Mouse (Mus musculus) kidney, postnatal 0 days (tissue): ENCODE data around the gene Tbx6. TPM values are rescaled to one million over a fixed set of nuclear protein-coding genes. Genes with fewer than 3 reads are reported as not detected.

Experiments used
- ATAC-seq: fragments of 200-750 bp; cut with Nextera tagmentation; replicated peaks from 2 replicates; pipeline ENCODE4 v1.8.0; 2017; ENCODE audit warnings: low read depth, moderate number of reproducible peaks, moderate TSS enrichment, moderate library complexity; ENCODE audit not compliant: low FRiP score
- DNase-seq: peaks from one replicate; pipeline ENCODE4 v3.0.0-alpha.2; 2016; ENCODE audit warnings: low spot score
- H3K27ac ChIP-seq: fragments of 300-500 bp; sonication (generic); 2 replicates; pipeline ENCODE4 v1.5.1; 2014; ENCODE audit warnings: mild to moderate bottlenecking
- H3K27me3 ChIP-seq: fragments of 300-500 bp; sonication (generic); 2 replicates; pipeline ENCODE4 v1.6.1; 2014; ENCODE audit warnings: low read length, mixed read lengths; ENCODE audit not compliant: insufficient read depth
- H3K36me3 ChIP-seq: fragments of 300-500 bp; sonication (generic); 2 replicates; pipeline ENCODE4 v1.6.1; 2014; ENCODE audit warnings: low read length, mixed read lengths; ENCODE audit not compliant: insufficient read depth
- H3K4me1 ChIP-seq: fragments of 300-500 bp; sonication (generic); replicated peaks from 2 replicates; pipeline ENCODE4 v1.6.1; 2014; ENCODE audit warnings: antibody characterized with exemption, low read length, mixed read lengths; ENCODE audit not compliant: insufficient read depth
- H3K4me2 ChIP-seq: fragments of 300-500 bp; sonication (generic); 2 replicates; pipeline ENCODE4 v1.6.1; 2014; ENCODE audit warnings: mild to moderate bottlenecking, low read length, moderate library complexity, mixed read lengths
- H3K4me3 ChIP-seq: fragments of 300-500 bp; sonication (generic); replicated peaks from 2 replicates; pipeline ENCODE4 v1.5.1; 2014; ENCODE audit warnings: low read depth, low read length
- H3K9ac ChIP-seq: fragments of 300-500 bp; sonication (generic); 2 replicates; pipeline ENCODE4 v1.6.1; 2014; ENCODE audit warnings: low read depth, low read length
- H3K9me3 ChIP-seq: fragments of 300-500 bp; sonication (generic); replicated peaks from 2 replicates; pipeline ENCODE4 v1.6.1; 2016; ENCODE audit warnings: low read length, inconsistent platforms, mixed read lengths
- CTCF ChIP-seq: IDR thresholded peaks from 2 replicates; pipeline ENCODE4 v1.5.1; 2016; ENCODE audit warnings: antibody characterized with exemption, low read depth, mild to moderate bottlenecking, moderate library complexity
- WGBS: fragments of 180-500 bp; shearing (Covaris S2); extraction: QIAGEN DNeasy Blood & Tissue Kit; methylation state at CpG from one replicate; pipeline ENCODE4 v1.1.7; 2014; 5-methylcytosine and 5-hydroxymethylcytosine counted together
- polyA plus RNA-seq: library from polyadenylated mRNA; unstranded; fragments of >200 nt; fragmentation: Nextera tagmentation; extraction: Ambion mirVana; gene quantifications from 2 replicates; pipeline ENCODE4 v1.2.1, GENCODE M21; 2015

Gene Tbx6
- polyA plus RNA-seq, 1 experiment from 2014 or later: 0.21 TPM

DNA sequence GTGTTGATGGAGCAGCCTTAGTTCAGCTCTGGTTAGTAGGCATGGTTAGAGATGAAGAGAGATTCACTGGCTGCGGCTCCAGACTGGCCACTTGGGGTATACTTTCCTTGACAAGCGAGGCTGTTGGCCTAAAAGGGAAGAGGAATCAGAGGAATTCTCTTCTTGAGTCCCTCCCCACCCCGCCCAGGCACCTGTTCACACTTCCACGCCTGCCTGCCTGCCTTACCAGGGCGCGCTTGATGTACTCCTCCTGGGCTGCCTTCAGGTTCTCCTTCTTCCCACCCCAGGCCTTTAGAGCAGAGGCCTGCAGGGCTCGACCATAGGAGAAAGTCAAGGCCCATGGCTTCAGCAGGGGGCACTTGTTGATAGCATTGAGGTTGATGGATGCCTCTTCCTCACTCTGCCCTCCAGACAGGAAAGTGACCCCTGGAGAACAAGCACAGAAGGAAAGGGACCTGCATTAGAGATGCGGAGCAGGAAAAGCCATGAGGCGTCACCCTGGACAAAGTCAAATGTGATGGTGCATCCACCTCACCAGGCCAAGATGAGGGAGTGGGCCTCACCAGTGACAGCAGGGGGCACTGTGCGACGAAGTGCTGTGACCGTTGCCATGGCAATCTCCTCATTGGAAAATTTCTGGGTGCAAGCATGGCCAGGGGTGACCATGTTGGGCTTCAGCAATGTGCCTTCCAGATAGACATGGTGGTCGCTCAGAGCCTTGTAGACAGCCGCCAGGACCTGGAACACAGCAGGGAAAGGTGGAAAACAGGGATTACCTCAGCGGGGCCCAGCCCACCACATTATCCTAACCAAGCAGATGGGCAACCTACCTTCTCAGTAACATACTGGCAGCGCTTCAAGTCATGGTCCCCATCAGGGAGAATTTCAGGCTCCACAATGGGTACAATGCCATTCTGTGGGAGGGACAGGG, 14.4 kb downstream of the Tbx6 start:
- H3K4me2 ChIP-seq: no peak overlapping the region
- no peak overlapping the region for H3K4me3 ChIP-seq
- no peak overlapping the region for H3K27ac ChIP-seq
- peaks cover 25% of the 10 kb centered on the region for H3K36me3 ChIP-seq
- no peak overlapping the region for H3K9ac ChIP-seq
- peaks cover 11% of the 10 kb centered on the region for H3K4me1 ChIP-seq
- 86% methylated on average over 16 of the region's 16 CpGs for WGBS
- no peaks in the 10 kb centered on the region for H3K9me3 ChIP-seq
- H3K27me3 ChIP-seq: no peaks in the 10 kb centered on the region
- ATAC-seq (no peak), DNase-seq (no peak)
- TF ChIP-seq CTCF: peak; percentile 42; the same call in 1 of the 2 replicates

DNA sequence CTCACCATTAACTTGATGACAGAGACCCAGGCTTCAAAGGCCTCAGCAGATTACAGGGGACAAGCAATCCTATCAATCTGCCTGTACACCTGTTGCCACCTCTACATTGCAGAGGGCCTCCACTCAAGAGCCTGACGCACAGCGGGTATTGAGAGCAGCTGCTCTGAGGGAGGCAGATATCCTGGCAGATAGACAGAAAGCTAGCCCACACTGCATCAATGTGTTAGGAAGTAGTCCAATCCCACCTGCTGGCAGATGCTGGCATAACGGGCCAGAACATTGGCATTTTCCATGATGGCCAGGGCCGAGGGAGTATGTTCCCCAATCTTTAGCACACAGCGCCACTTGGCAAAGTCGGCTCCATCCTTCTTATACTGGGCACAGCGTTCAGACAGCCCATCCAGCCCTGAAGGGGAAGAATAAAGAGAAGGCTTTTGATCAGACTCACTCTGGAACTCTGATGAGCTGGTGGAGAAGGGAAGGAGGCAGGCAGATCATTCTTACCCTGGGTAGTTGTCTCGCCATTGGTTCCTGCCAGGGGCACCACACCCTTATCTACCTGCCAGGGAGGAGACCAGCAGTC, 15.2 kb downstream of the Tbx6 start:
- H3K4me2 ChIP-seq: peak overlapping the region; percentile 71
- no peaks in the 10 kb centered on the region for H3K9me3 ChIP-seq
- peak; percentile 41 for DNase-seq
- 67% methylated on average over 8 of the region's 8 CpGs for WGBS
- peaks cover 25% of the 10 kb centered on the region for H3K36me3 ChIP-seq
- no peak overlapping the region for H3K9ac ChIP-seq
- H3K27ac ChIP-seq: no peak overlapping the region
- TF ChIP-seq CTCF: peak; percentile 62
- ATAC-seq: no peak
- H3K27me3 ChIP-seq: no peaks in the 10 kb centered on the region
- 0 out of 2 replicates have a peak overlapping the region, but pooled peaks have one; percentile 75 for H3K4me3 ChIP-seq
- H3K4me1 ChIP-seq: peaks cover 7% of the 10 kb centered on the region

DNA sequence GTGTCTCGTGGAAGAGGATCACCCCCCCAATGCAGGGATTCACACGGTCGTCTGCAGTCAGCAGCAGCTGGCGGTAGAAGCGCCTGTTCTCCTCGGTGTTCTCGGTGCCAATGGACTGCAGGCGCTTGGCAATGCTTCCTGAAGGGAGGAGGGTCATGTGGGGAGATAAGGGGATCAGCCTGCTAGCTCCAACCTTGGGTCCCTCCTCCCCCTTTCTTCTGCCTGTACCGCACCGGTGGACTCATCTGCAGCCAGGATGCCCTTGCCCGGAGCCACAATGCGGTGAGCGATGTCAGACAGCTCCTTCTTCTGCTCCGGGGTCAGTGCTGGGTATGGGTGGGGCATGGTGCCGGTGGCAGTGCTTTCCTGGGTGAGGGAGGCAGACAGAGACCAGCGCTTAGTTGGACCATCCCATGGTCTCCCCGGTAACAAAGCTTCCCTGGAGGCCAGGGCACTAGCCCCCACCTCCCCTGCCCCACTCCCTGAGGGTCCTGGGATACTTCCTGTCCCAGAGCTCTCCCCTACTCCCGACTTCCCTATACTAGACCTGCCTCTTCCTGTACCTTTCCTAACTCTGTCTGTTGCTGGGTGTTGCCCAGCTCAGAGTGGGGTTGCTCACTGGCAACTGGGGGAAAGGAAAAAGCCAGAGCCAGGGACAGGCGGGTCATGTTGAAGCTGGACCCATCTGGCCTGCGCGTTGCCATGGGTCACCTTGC, 16.3 kb downstream of the Tbx6 start, which contains the start of gene Fam57b:
Fam57b (plus strand) TSS at position 258 of the 716 bp plus-strand sequence.
- ATAC-seq: no peak
- 20% methylated on average over 21 of the region's 21 CpGs for WGBS
- Histone ChIP-seq H3K4me3 (peak within 1 kb of the TSS; percentile 75), H3K4me1 (peaks cover 7% of the 10 kb centered on the region), H3K9ac (peak within 1 kb of the TSS; percentile 86), H3K4me2 (peak within 1 kb of the TSS; percentile 71), H3K27ac (peak within 1 kb of the TSS; percentile 96), H3K9me3 (no peaks in the 10 kb centered on the region), H3K36me3 (peaks cover 25% of the 10 kb centered on the region), H3K27me3 (no peaks in the 10 kb centered on the region)
- TF ChIP-seq CTCF: no peak
- peak; percentile 46 for DNase-seq

DNA sequence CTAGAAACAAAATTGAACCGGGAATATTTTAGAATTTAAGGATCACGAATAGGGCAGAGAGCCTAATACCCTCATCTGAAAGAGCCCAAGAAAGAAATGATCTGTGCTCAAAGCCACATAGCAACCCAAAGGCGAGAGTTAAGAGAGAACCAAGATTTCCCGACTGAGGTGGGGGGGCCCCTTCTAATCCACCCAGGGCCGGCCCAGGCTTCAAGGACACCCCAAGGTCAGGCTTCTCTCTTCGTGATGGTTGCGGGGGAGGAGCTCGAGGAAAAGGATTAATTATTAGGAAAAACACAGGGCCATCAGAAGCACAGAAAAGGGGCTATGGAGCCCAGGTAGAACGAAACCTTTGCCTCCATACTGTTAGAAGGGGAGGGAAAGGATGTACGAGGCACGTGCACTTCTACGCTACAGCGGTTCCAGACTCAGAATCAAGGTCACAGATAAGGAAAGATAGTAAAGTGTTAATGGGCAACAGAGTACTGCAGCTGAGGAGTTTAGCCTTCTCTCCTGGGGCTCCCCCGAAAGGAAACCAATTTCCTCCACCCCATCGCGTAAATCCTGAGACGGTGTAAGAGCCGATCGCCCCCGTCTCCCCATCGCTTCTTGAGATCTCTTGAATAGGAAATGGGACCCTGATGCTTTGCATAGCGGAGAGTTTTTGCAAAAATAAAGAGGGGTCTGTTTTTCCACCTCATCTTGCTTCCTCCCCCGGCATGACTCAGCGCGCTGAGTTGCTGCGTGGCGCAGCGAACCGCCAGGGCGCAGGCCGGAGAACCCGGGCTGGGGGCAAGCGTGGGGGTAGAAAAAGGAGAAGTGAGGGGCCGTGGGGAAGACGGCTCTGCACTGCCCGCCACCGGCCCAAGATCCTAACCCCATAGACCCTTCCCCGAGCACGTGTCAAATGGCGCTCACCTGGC, 17.1 kb downstream of the Tbx6 start:
- H3K36me3 ChIP-seq: peaks cover 25% of the 10 kb centered on the region
- DNase-seq: peak; percentile 43

DNA sequence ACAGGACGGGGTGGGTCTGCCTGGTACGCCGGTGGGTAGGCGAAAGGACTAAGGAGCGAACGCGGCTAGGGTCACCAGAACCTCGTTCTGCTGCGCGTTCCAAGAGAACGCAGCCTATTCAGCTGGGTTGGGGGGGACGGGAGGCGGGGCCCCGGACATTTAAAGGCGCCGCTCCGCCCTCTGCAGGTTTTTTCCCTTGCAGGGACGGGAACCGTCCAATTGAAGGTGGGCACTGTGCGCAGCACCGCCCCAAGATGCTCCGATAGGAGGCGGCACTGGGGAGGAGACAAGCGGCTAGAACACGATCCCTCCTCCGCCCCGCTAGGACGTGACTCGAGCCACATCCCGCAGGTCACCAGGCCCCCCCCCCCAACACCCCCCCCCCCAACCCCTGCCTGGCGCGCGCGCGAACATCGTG, 17.8 kb downstream of the Tbx6 start:
- DNase-seq (peak; percentile 98), ATAC-seq (peak; percentile 92)
- peaks cover 4% of the 10 kb centered on the region; the same call in 1 of the 2 replicates for H3K4me1 ChIP-seq
- H3K4me3 ChIP-seq: peak overlapping the region; percentile 75
- H3K9me3 ChIP-seq: no peaks in the 10 kb centered on the region
- H3K27me3 ChIP-seq: no peaks in the 10 kb centered on the region
- peak overlapping the region; percentile 96 for H3K27ac ChIP-seq
- WGBS: under 1% methylated on average over 28 of the region's 36 CpGs
- TF ChIP-seq CTCF: peak; percentile 61
- H3K4me2 ChIP-seq: peak overlapping the region; percentile 71
- peak overlapping the region; percentile 86 for H3K9ac ChIP-seq
- H3K36me3 ChIP-seq: peaks cover 19% of the 10 kb centered on the region

More for the DNA sequence above, 17.1 kb downstream of the Tbx6 start:
- Histone ChIP-seq H3K4me1 (peaks cover 4% of the 10 kb centered on the region; the same call in 1 of the 2 replicates), H3K9ac (peak overlapping the region; percentile 86), H3K9me3 (no peaks in the 10 kb centered on the region), H3K4me3 (peak overlapping the region; percentile 75), H3K27me3 (no peaks in the 10 kb centered on the region), H3K27ac (peak overlapping the region; percentile 96), H3K4me2 (peak overlapping the region; percentile 71)
- under 1% methylated on average over 40 of the region's 40 CpGs for WGBS
- ATAC-seq: no peak
- TF ChIP-seq CTCF: no peak
